Mouse (Mus musculus): Measurements from ENCODE around the gene Endod1.

The Endod1 gene

DNA sequence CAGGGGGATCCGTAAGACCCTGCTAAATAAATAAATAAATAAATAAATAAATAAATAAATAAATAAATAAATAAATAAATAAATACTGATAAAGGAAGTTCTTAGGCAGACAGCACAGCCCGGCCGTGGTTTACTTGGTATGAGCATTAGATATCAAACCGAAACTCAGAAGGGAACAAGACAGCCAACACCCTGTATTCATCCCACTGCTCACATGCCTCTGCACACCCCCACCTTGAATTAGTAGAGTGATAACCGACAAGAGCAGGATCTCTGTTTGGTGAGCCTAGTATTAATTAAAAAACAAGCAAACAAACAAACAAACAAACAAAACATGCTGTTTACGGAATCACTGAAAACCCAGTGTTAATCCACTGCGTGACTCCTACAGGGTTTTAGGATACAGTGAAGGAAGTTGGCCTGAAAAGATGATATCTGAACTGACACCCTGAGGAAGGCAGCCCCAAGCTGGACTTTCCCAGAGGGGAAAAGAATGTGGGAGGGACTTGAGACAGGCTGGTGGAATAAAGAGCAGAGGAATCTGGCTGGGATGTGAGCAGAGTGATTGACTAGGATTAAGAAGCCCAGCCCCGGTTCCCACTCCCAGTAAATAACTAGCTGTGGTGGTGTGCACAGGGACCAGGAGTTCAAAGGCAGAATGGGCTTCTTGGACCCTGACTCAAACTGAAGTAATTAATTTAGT is at the start of gene Endod1:
Endod1 (minus strand) TSS at position 155 of the 703 bp plus-strand sequence.
- DNase-seq (ENCODE audit: low read depth): no peak

- no peak for DNase-seq (ENCODE audit: low read depth)
Measured at GRCm38 (mm10) chr9:14409153-14409552, 27.8 kb upstream of the Endod1 start.

GRCm38 (mm10) chr9:14408044-14408443 is 26.7 kb upstream of the Endod1 start:
- no peak for DNase-seq (ENCODE audit: low read depth)

- no peak for DNase-seq (ENCODE audit: low read depth)
Measured at GRCm38 (mm10) chr9:14406056-14406455, 24.7 kb upstream of the Endod1 start.

DNA sequence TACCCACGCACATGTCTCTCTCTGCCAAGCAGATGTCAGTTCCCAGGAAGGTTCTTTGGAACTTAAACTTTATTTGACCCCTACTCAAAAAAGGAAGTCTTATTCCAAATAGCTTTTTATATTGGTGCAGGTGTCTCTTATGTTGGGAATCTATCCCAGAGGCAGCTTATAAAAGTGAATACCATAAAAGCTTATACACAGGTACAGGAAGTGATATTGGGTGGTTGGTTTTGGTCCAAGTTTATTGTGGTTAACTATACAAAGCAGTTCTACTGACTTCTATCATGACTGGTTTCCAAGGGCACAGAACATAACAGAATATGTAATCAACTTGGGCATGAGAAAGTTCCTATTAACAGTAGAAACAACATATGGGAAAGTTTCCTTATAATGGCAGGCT is 20.8 kb upstream of the Endod1 start:
- no peak for DNase-seq (ENCODE audit: low read depth)

DNA sequence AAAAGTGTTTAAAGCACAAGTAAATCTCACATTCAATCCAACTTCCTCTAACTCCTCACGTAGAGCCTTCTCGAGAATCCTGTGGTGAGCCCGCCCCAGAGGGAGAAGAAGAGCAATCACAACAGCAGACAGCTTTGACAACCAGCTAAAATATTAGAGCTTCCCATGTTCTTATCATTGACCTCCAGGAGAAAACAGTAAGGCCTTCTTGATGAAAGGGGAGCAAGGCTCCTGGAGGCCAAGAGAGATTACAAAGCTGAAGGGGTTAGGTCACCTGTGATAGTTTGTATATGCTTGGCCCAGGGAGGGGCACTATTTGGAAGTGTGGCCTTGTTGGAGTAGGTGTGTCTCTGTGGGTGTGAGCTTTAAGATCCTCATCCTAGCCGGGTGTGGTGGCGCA is 19.1 kb upstream of the Endod1 start:
- no peak for DNase-seq (ENCODE audit: low read depth)

DNA sequence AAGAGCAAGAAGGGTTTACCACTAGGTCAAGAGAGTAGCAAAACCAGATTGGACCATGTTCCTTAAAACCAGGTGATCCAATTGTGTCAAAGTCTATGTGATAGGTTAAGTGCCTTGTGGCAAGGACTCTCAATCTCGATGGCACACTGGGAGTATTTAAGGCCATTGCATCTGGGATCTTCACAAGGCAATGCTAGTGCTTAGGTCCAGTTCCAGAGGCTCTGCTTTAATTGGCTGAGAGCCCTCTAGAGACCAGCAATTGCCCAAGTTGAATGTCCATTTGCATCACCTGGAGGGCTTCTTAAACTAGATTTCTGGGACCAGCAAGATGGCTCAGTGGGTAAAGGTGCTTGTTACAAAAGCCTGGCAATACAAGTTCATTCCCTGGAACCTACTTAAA is 17.6 kb upstream of the Endod1 start:
- DNase-seq (ENCODE audit: low read depth): no peak

DNA sequence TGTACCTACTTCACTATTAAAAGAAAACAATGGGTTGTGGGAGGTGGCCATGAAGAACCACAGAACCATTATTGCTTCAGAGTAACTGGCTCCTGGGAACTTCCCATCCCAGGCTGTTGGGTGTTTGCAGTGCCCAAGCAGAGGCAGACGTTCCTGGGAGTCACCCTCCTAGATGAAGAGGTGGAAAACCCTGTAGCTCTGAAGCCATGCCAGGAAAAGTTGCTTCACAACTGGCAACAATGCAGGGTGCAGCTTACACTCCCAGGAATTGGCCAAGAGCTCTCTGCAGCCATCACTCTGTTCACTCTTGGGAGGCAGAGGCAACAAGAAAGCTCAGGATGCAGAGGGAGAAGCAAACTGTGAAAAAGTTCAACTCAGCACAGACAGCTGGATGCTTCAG is 16.8 kb upstream of the Endod1 start:
- no peak for DNase-seq (ENCODE audit: low read depth)

GRCm38 (mm10) chr9:14397449-14397819 is 16.1 kb upstream of the Endod1 start:
- no peak for DNase-seq (ENCODE audit: low read depth)

- no peak for DNase-seq (ENCODE audit: low read depth)
Measured at GRCm38 (mm10) chr9:14396819-14397448, 15.6 kb upstream of the Endod1 start.

- no peak for DNase-seq (ENCODE audit: low read depth)
Measured at GRCm38 (mm10) chr9:14396096-14396495, 14.8 kb upstream of the Endod1 start.

DNA sequence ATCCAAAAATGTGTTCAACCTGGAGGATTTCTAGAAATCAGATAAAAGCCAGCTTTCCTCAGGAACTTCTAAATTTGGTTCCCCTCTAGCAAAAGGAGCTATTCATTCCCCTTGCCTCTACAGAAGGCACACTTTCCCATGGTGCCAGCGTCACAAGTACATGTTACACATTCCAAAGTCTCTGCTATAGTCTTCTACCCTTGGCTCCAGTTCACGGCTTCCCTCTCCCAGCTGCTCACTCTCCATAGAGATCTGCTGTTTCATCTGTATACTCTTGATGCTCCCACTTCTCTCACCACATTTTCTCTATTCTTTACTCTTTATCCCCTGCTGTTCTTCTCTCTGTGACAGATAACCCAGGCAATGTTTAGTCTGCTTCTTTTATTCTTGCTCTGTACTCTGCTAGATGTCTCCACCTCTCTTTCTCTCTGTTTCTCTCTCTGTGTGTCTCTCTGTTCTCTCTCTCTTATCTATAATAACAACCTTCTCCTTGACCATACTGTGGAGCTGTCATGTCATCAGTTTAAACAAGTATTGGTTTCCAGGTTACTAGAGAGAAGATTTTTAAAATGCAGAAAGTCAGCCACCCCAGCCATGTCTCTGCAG is 13.8 kb upstream of the Endod1 start:
- DNase-seq (ENCODE audit: low read depth): no peak

- no peak for DNase-seq (ENCODE audit: low read depth)
Measured at GRCm38 (mm10) chr9:14391841-14392318, 10.6 kb upstream of the Endod1 start.

- no peak for DNase-seq (ENCODE audit: low read depth)
Measured at GRCm38 (mm10) chr9:14391286-14391685, 10.0 kb upstream of the Endod1 start.

DNA sequence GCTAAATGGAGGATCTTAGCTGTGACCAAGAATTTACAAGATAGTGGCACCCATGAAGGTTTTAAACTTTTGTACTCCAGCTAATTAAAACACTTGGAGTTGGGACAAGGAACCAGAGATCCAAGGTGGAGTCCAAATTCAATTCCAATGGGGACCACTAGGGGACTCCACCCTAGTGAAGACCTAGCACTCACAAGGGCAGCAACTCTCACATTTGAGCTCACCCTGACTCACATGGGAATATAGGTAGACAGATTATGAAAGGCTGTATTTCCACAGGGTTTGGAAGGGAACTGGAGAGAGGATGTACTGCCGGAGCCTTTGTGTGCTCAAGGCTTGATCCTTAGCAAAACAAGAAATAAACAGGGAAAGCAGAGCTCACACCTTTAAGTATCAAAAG is 9.0 kb upstream of the Endod1 start:
- DNase-seq (ENCODE audit: low read depth): no peak

GRCm38 (mm10) chr9:14389050-14389621 is 7.8 kb upstream of the Endod1 start:
- DNase-seq (ENCODE audit: low read depth): no peak

DNA sequence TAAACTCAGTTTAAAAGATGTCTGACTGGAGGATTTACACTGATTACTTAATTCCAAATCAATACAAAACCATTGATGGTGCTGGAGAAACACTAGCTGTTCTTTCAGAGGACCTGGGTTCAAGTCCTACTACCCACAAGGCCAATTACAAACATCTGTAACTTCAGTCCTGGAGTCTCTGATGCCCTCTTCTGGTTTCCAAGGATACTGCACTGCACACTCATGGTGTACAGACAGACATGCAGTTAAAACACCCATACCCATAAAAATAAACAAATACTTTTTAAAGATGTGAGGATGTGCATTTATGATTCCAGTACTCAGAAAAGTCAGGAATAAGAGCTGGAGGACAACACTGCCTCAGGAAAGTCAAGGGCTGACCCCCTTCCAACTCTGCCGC is 6.7 kb upstream of the Endod1 start:
- DNase-seq (ENCODE audit: low read depth): no peak

GRCm38 (mm10) chr9:14386831-14387230 is 5.5 kb upstream of the Endod1 start:
- DNase-seq (ENCODE audit: low read depth): no peak

GRCm38 (mm10) chr9:14385665-14386064 is 4.4 kb upstream of the Endod1 start:
- no peak for DNase-seq (ENCODE audit: low read depth)

GRCm38 (mm10) chr9:14383186-14383920 is 2.0 kb upstream of the Endod1 start:
- no peak for DNase-seq (ENCODE audit: low read depth)

- DNase-seq (ENCODE audit: low read depth): no peak
Measured at GRCm38 (mm10) chr9:14382256-14382791, 1.0 kb upstream of the Endod1 start.
